23 mouse cellular contexts compared by ENCODE assay signal in the genomic region with DNA sequence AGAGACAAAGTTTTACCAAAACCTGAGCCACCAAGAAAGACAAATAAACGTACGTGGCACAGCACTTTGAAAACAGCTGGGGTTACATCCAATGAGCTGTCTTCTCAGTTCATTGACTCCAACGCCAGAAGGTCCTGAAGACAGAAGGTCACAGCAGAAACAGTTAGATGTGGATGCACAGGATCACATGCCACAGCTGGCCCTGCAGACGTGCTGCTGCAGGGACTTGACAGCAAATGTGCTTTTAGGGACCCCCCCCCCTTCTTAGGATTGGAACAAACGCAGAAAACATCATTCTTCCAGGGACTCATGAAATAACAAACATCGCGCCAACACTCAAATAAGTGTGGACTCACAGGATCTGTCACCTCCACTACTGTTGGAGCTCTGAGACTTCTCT. TPM values are rescaled to one million over a fixed set of nuclear protein-coding genes. Genes with fewer than 3 reads are reported as not detected.
DNase-seq lines count a peak whose midpoint lies in the region; ATAC-seq and TF ChIP-seq lines count a peak whose summit lies in the region.
"Had no signal": no experiment of that assay in that cellular context is flagged by ENCODE, and none has a peak within 500 bp of the region (broad histone marks: within the 10 kb centered on the region; RNA-seq: fewer than 3 reads in every experiment).

No protein-coding gene starts in this region.

- H3K4me2 ChIP-seq in heart, embryonic 11.5 days = no peak overlapping the region
- no peak overlapping the region for H3K4me2 ChIP-seq in lung, embryonic 14.5 days
- H3K4me2 ChIP-seq in lung, embryonic 15.5 days = no peak overlapping the region
- H3K4me2 ChIP-seq in lung, postnatal 0 days (replicated peaks; ENCODE audit: low read depth, low read length) = no peak overlapping the region
- H3K4me2 ChIP-seq in lung, embryonic 16.5 days (ENCODE audit: low read depth, low read length) = no peak overlapping the region

- DNase-seq in heart, adult 11 months = peak; percentile 46
- peak; percentile 54 for DNase-seq in lung, embryonic 14.5 days
- DNase-seq in lung, postnatal 10 days = no peak
- no peak for DNase-seq in lung, postnatal 0 days (ENCODE audit: low spot score)
- DNase-seq in lung, postnatal 36 days = no peak
- DNase-seq: adrenal gland, adult 2 months; adrenal gland, adult 8-10 months; adrenal gland, postnatal 10 days; adrenal gland, postnatal 14 days; adrenal gland, postnatal 25 days; adrenal gland, postnatal 36 days; B cell, adult 2 months; cerebellum, adult 11 months; cerebellum, adult 11-12 months had no signal

- no peaks in the 10 kb centered on the region for H3K9me3 ChIP-seq in heart, embryonic 11.5 days (replicated peaks; ENCODE audit: control insufficient read depth, low read length)
- H3K9me3 ChIP-seq in lung, embryonic 14.5 days (ENCODE audit: low read depth, low read length) = no peaks in the 10 kb centered on the region
- no peaks in the 10 kb centered on the region for H3K9me3 ChIP-seq in lung, embryonic 15.5 days
- H3K9me3 ChIP-seq in lung, postnatal 0 days (ENCODE audit: low read length) = no peaks in the 10 kb centered on the region
- no peaks in the 10 kb centered on the region for H3K9me3 ChIP-seq in lung, embryonic 16.5 days (ENCODE audit: control insufficient read depth, low read length)
- H3K9me3 ChIP-seq: G1E had no signal

- H3K27me3 ChIP-seq in heart, embryonic 11.5 days (ENCODE audit: control insufficient read depth, insufficient read depth, low read length) = no peaks in the 10 kb centered on the region
- H3K27me3 ChIP-seq in lung, embryonic 14.5 days (ENCODE audit: insufficient read depth, low read length) = no peaks in the 10 kb centered on the region; the same call in 1 of the 2 replicates
- H3K27me3 ChIP-seq in lung, embryonic 15.5 days = no peaks in the 10 kb centered on the region
- no peaks in the 10 kb centered on the region for H3K27me3 ChIP-seq in lung, postnatal 0 days (replicated peaks; ENCODE audit: insufficient read depth, low read length)
- H3K27me3 ChIP-seq in lung, embryonic 16.5 days (ENCODE audit: control insufficient read depth, insufficient read depth, low read depth, low read length) = no peaks in the 10 kb centered on the region
- H3K27me3 ChIP-seq: CH12.LX had no signal

- no peak overlapping the region for H3K4me3 ChIP-seq in heart, embryonic 11.5 days (ENCODE audit: low read depth, low read length)
- H3K4me3 ChIP-seq in lung, embryonic 14.5 days (ENCODE audit: low read depth, low read length) = no peak overlapping the region
- no peak overlapping the region for H3K4me3 ChIP-seq in lung, embryonic 15.5 days
- H3K4me3 ChIP-seq in lung, postnatal 0 days (ENCODE audit: low read depth, low read length) = no peak overlapping the region
- no peak overlapping the region for H3K4me3 ChIP-seq in lung, embryonic 16.5 days (ENCODE audit: low read length)

- H3K4me1 ChIP-seq in heart, embryonic 11.5 days (ENCODE audit: control insufficient read depth, insufficient read depth, low read length) = no peaks in the 10 kb centered on the region
- no peaks in the 10 kb centered on the region for H3K4me1 ChIP-seq in lung, embryonic 14.5 days (ENCODE audit: insufficient read depth)
- H3K4me1 ChIP-seq in lung, embryonic 15.5 days = 0 out of 2 replicates have a peak, but pooled peaks cover under 1% of the 10 kb centered on the region
- H3K4me1 ChIP-seq in lung, postnatal 0 days (ENCODE audit: insufficient read depth, low read depth, low read length) = 0 out of 2 replicates have a peak, but pooled peaks cover 4% of the 10 kb centered on the region
- H3K4me1 ChIP-seq in lung, embryonic 16.5 days (replicated peaks; ENCODE audit: control insufficient read depth, insufficient read depth, low read length) = peaks cover 1% of the 10 kb centered on the region

- H3K9ac ChIP-seq in heart, embryonic 11.5 days (ENCODE audit: low read depth, low read length) = no peak overlapping the region
- H3K9ac ChIP-seq in lung, embryonic 14.5 days = no peak overlapping the region
- H3K9ac ChIP-seq in lung, embryonic 15.5 days = no peak overlapping the region
- H3K9ac ChIP-seq in lung, postnatal 0 days (replicated peaks; ENCODE audit: low read depth) = no peak overlapping the region
- no peak overlapping the region for H3K9ac ChIP-seq in lung, embryonic 16.5 days (ENCODE audit: low read length)

- H3K27ac ChIP-seq in heart, embryonic 11.5 days (ENCODE audit: low read depth, low read length) = no peak overlapping the region
- no peak overlapping the region for H3K27ac ChIP-seq in lung, embryonic 14.5 days (ENCODE audit: low read depth)
- H3K27ac ChIP-seq in lung, embryonic 15.5 days = no peak overlapping the region
- no peak overlapping the region for H3K27ac ChIP-seq in lung, postnatal 0 days (ENCODE audit: low read length)
- H3K27ac ChIP-seq in lung, embryonic 16.5 days (ENCODE audit: low read length) = no peak overlapping the region

- no peaks in the 10 kb centered on the region for H3K36me3 ChIP-seq in heart, embryonic 11.5 days (ENCODE audit: control insufficient read depth, insufficient read depth, low read length)
- H3K36me3 ChIP-seq in lung, embryonic 14.5 days (ENCODE audit: insufficient read depth) = no peaks in the 10 kb centered on the region
- no peaks in the 10 kb centered on the region for H3K36me3 ChIP-seq in lung, embryonic 15.5 days
- H3K36me3 ChIP-seq in lung, postnatal 0 days (ENCODE audit: insufficient read depth, low read length) = no peaks in the 10 kb centered on the region
- H3K36me3 ChIP-seq in lung, embryonic 16.5 days (ENCODE audit: control insufficient read depth, insufficient read depth, low read length) = no peaks in the 10 kb centered on the region
- H3K36me3 ChIP-seq: G1E had no signal

- ATAC-seq in heart, embryonic 11.5 days (replicated peaks; ENCODE audit: insufficient number of reproducible peaks, low FRiP score, low TSS enrichment) = no peak
- 0 out of 2 replicates have a peak, but pooled peaks have one; percentile 28 for ATAC-seq in lung, embryonic 14.5 days (ENCODE audit: insufficient read depth)
- ATAC-seq in lung, embryonic 15.5 days (ENCODE audit: borderline replicate concordance, extremely low read depth, low FRiP score, low TSS enrichment) = peak; percentile 55; the same call in 1 of the 2 replicates
- ATAC-seq in lung, postnatal 0 days = no peak
- ATAC-seq in lung, embryonic 16.5 days (ENCODE audit: low read depth) = peak; percentile 80
- ATAC-seq: activated CD4-positive, CD25-positive, alpha-beta regulatory T cell, adult 4 months; CD4-positive, CD25-positive, alpha-beta regulatory T cell, adult 4 months; Patski had no signal

- no peak for TF ChIP-seq EP300 in lung, postnatal 0 days (IDR thresholded peaks at IDR 0.05)

- 62% methylated on average over 7 of the region's 7 CpGs for WGBS in heart, embryonic 11.5 days (ENCODE audit: insufficient replicate concordance)
- 31% methylated on average over 7 of the region's 7 CpGs for WGBS in lung, embryonic 14.5 days
- 34% methylated on average over 7 of the region's 7 CpGs for WGBS in lung, embryonic 15.5 days
- WGBS in lung, postnatal 0 days = 34% methylated on average over 7 of the region's 7 CpGs
- WGBS in lung, embryonic 16.5 days = 33% methylated on average over 7 of the region's 7 CpGs

- no peak for TF ChIP-seq CTCF in lung, embryonic 14.5 days (IDR thresholded peaks at IDR 0.05; ENCODE audit: low read depth)
- TF ChIP-seq CTCF in lung, postnatal 0 days (IDR thresholded peaks at IDR 0.05) = no peak

RNA-seq across cellular contexts. Expression of gene Tmem237, which starts 8.7 kb away (rescaled TPM):
- 20.3 and 21.0 TPM in 2 replicates for polyA plus RNA-seq in heart, embryonic 11.5 days (2014; fragmentation: Nextera tagmentation; extraction: Ambion mirVana)
- polyA plus RNA-seq in lung, embryonic 14.5 days (2014; fragmentation: Nextera tagmentation; extraction: Ambion mirVana) = 43.3 and 45.7 TPM in 2 replicates
- polyA plus RNA-seq in lung, embryonic 15.5 days (2015; fragmentation: Nextera tagmentation; extraction: Ambion mirVana) = 37.2 and 39.1 TPM in 2 replicates
- polyA plus RNA-seq in lung, postnatal 0 days (2015; fragmentation: Nextera tagmentation; extraction: Ambion mirVana) = 27.4 and 30.1 TPM in 2 replicates
- polyA plus RNA-seq in lung, embryonic 16.5 days (2015; fragmentation: Nextera tagmentation; extraction: Ambion mirVana) = 34.5 and 38.5 TPM in 2 replicates

RNA-seq across cellular contexts. Expression of gene C2cd6, which starts 34.2 kb away (rescaled TPM):
- polyA plus RNA-seq in heart, embryonic 11.5 days (2014; fragmentation: Nextera tagmentation; extraction: Ambion mirVana) = not detected in 2 replicates
- not detected in 2 replicates for polyA plus RNA-seq in lung, embryonic 14.5 days (2014; fragmentation: Nextera tagmentation; extraction: Ambion mirVana)
- polyA plus RNA-seq in lung, embryonic 15.5 days (2015; fragmentation: Nextera tagmentation; extraction: Ambion mirVana) = not detected in 2 replicates
- polyA plus RNA-seq in lung, postnatal 0 days (2015; fragmentation: Nextera tagmentation; extraction: Ambion mirVana) = not detected in 2 replicates
- polyA plus RNA-seq in lung, embryonic 16.5 days (2015; fragmentation: Nextera tagmentation; extraction: Ambion mirVana) = not detected in 2 replicates
- polyA plus RNA-seq: adrenal gland, adult 2 months; C2C12; G1E; Patski had no signal

RNA-seq across cellular contexts. Expression of gene Mpp4, which starts 34.3 kb away (rescaled TPM):
- polyA plus RNA-seq in heart, embryonic 11.5 days (2014; fragmentation: Nextera tagmentation; extraction: Ambion mirVana) = 0.53 and 0.55 TPM in 2 replicates
- polyA plus RNA-seq in lung, embryonic 14.5 days (2014; fragmentation: Nextera tagmentation; extraction: Ambion mirVana) = 0.09 and 0.11 TPM in 2 replicates
- 0.21 and 0.56 TPM in 2 replicates for polyA plus RNA-seq in lung, embryonic 15.5 days (2015; fragmentation: Nextera tagmentation; extraction: Ambion mirVana)
- polyA plus RNA-seq in lung, postnatal 0 days (2015; fragmentation: Nextera tagmentation; extraction: Ambion mirVana) = 0.23 and 0.27 TPM in 2 replicates
- 0.06 and 0.41 TPM in 2 replicates for polyA plus RNA-seq in lung, embryonic 16.5 days (2015; fragmentation: Nextera tagmentation; extraction: Ambion mirVana)
- polyA plus RNA-seq: CD4-positive, CD25-positive, alpha-beta regulatory T cell, adult 4 months had no signal

Comparison
In these comparisons a context has a peak if more than half of its experiments do, and no peak if none do; other contexts are left out.
1. DNase-seq: peak in heart, adult 11 months (single experiment) and lung, embryonic 14.5 days (single experiment); none in lung, postnatal 10 days (single experiment), lung, postnatal 0 days (single experiment) and lung, postnatal 36 days (single experiment).
2. ATAC-seq: peak in lung, embryonic 14.5 days (single experiment), lung, embryonic 15.5 days (single experiment) and lung, embryonic 16.5 days (single experiment); none in heart, embryonic 11.5 days (single experiment) and lung, postnatal 0 days (single experiment).